Mouse (Mus musculus) megakaryocyte, embryonic 14.5 days (primary cell): Measurements from ENCODE around the gene Aifm1. TPM values are rescaled to one million over a fixed set of nuclear protein-coding genes. Genes with fewer than 3 reads are reported as not detected.

Source experiments
- H3K27me3 ChIP-seq: replicated peaks from 2 replicates; pipeline ENCODE3; 2012; ENCODE audit warnings: inconsistent platforms
- H3K36me3 ChIP-seq: replicated peaks from 2 replicates; pipeline ENCODE3; 2012; ENCODE audit warnings: low read length, inconsistent platforms, mixed read lengths
- H3K4me1 ChIP-seq: 2 replicates; pipeline ENCODE4 v1.6.1; 2012; ENCODE audit warnings: inconsistent platforms
- H3K4me3 ChIP-seq: replicated peaks from 2 replicates; pipeline ENCODE3; 2012; ENCODE audit warnings: moderate library complexity, mild to moderate bottlenecking, inconsistent platforms
- H3K9me3 ChIP-seq: 2 replicates; pipeline ENCODE4 v1.6.1; 2012; ENCODE audit warnings: inconsistent platforms
- FLI1 ChIP-seq: IDR thresholded peaks from 2 replicates; pipeline ENCODE4 v1.6.1; 2012; ENCODE audit warnings: low read length, inconsistent platforms, mixed read lengths
- GATA1 ChIP-seq: IDR thresholded peaks from 3 replicates; pipeline ENCODE4 v1.6.1; 2012; ENCODE audit warnings: mixed read lengths, low read length, inconsistent platforms, borderline replicate concordance
- polyA plus RNA-seq: library from polyadenylated mRNA; stranded (reverse); fragments of >175 nt; gene quantifications from 2 replicates; pipeline ENCODE4 v1.2.3, GENCODE M21; 2012; ENCODE audit warnings: low replicate concordance; ENCODE audit not compliant: insufficient read depth

Gene Aifm1
- polyA plus RNA-seq, 1 experiment = 2.8 TPM

DNA sequence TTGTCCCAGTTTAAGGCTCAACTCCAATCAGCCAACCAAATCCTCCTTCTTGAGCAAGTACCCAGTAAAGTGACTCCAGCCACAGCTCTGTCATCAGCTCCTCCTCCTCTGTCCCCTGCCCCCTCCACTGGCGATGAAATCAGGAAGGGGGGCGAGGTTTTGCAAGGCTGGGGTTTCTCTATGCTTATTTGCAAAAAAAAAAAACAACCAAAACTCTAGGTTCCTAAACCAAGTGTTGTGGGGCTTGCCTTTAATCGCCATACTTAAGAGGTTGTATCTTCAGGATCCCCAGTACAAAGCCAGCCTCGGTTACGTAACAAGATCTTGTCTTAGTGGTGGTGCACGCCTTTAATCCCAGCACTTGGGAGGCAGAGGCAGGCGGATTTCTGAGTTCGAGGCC is 84.7 kb downstream of the Aifm1 start:
- Histone ChIP-seq H3K36me3 (no peaks in the 10 kb centered on the region), H3K4me1 (peaks cover 91% of the 10 kb centered on the region), H3K27me3 (peaks cover 7% of the 10 kb centered on the region), H3K4me3 (peak overlapping the region; percentile 35), H3K9me3 (no peaks in the 10 kb centered on the region)
- TF ChIP-seq GATA1 = no peak
- no peak for TF ChIP-seq FLI1

DNA sequence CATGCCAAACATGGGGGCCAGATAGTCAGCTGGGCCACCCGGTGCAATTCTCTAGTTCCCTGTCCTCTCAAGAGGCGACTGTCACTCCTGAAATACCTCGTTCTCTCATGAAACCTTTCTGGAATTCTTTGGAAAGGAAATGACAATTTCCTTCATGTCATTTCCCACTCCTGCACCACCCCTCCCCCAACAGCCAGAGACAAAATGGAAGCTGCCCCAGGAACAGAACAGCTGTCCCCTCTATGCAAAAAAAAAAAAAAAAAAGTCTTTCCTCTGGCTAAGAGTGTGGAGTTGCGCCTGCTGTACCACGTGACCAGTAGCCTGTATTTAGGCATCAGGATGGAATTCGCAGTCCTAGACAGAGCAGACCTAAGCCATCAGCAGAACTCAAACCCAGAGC is 85.1 kb downstream of the Aifm1 start:
- Histone ChIP-seq H3K9me3 (no peaks in the 10 kb centered on the region), H3K36me3 (no peaks in the 10 kb centered on the region), H3K4me3 (peak overlapping the region; percentile 57), H3K4me1 (peaks cover 91% of the 10 kb centered on the region), H3K27me3 (peaks cover 6% of the 10 kb centered on the region)
- TF ChIP-seq FLI1 (no peak), GATA1 (no peak)

DNA sequence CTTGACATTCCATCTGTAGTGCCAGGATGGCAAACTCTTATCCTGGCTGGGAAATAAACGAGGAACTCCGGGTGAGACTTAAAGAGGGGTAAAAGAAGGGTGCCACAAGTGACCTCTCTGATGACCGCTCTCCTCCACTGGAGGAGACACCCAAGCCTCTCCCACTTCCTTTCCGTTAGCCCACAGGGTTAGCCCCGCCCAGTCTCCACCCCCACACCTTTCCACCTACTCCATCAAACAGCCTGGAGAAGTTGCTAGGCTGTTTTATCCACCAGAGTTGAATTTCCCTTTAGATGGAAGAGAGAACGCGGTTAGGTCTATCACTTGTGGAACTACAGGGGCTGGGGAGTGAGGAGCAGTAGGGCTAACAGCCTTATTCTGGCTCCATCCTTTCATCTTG is 88.1 kb downstream of the Aifm1 start:
- peak overlapping the region; percentile 92 for H3K4me3 ChIP-seq
- peaks cover 8% of the 10 kb centered on the region for H3K27me3 ChIP-seq
- H3K36me3 ChIP-seq = peaks cover 10% of the 10 kb centered on the region
- no peaks in the 10 kb centered on the region for H3K9me3 ChIP-seq
- peaks cover 63% of the 10 kb centered on the region for H3K4me1 ChIP-seq
- no peak for TF ChIP-seq GATA1
- no peak for TF ChIP-seq FLI1

Other genes starting within 250 kb of the Aifm1 start
- gene Bcorl1, start 172.2 kb downstream of the Aifm1 start, polyA plus RNA-seq = 3.6 and 10.5 TPM in 2 replicates
- gene Elf4, start 50.4 kb downstream of the Aifm1 start, polyA plus RNA-seq = 2.6 and 3.5 TPM in 2 replicates
- gene Rab33a, start 5.7 kb upstream of the Aifm1 start, polyA plus RNA-seq = 0.67 TPM in 1 of 2 replicates, not detected in the other
- 0.08 TPM in 1 of 2 replicates, not detected in the other for gene Zfp280c, start 80.9 kb upstream of the Aifm1 start, polyA plus RNA-seq
- 0.18 TPM in 1 of 2 replicates, not detected in the other for gene Slc25a14, start 109.8 kb upstream of the Aifm1 start, polyA plus RNA-seq
- gene Gpr119, start 160.9 kb upstream of the Aifm1 start, polyA plus RNA-seq = not detected in 2 replicates
- 1.3 and 11.3 TPM in 2 replicates for gene Rbmx2, start 181.4 kb upstream of the Aifm1 start, polyA plus RNA-seq